Mouse (Mus musculus): Measurements from ENCODE around the gene Dusp8. TPM values are rescaled to one million over a fixed set of nuclear protein-coding genes. Genes with fewer than 3 reads are reported as not detected.

The Dusp8 gene
- total RNA-seq (2023; ENCODE audit: inconsistent age) = 2.3 to 4.8 TPM (median 3.5 TPM) in 4 replicates

DNA sequence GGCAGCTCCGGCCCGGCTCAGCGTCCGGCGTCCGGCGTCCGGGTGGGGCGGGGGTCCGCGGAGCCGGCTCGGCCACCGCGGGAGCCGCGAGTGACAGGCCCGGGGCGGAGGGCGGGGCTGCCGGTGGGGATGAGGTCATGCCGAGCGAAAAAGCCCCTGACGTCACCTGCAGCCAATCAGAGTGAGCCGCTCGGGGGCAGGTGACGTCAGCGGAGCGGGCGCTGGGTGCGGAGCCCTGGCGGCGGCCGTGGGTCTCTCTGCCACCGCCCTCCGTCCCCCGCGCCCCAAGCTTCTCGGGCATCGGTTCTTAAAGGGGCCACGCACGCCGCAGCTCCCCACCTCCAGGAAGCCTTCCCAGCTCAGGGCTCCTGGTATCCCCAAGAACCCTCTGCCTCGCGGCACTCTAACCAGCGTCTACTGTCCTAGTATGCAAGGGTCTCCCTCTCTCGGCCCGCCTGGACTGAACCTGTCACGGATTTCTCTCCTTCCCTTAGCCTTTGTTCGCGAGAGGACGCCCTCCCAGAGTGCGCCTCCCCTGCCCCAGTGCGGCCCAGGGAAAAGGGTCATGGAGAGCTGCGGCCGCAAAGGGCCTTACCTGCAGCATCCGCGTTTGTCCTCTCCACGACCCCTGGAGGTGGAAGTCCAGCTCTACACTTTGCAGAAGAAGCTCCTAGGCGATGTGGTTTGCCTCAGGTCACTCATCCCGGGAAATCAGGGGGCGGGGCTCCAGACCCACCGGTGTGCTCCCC lies at the start of gene Dusp8:
Dusp8 (minus strand) TSS at position 661 of the 749 bp plus-strand sequence.

GRCm38 (mm10) chr7:142144507-142144906 lies 48.9 kb upstream of the Dusp8 start, which contains the start of gene Gm45337:
TSS of gene Gm45337 (minus strand) at chr7:142144607.

DNA sequence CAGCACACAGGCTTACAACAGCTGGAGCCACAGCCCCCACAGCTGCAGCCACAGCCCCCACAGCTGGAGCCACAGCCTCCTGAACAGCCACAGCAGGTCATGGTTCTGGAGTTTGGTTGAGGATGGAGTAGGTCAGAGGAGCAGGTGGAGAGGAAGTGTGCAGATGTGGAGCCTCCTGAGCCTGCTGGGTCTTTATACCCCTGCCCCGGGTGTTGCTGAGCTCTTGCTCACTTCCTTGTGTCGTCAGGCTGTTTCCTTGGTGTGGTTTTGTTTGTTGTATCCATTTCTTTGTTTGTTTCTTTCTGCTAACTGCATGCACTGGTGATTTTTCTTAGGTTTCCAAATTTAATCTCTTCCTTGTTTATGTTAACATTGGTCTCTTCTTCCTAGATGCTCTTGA lies 40.3 kb upstream of the Dusp8 start, which contains the start of gene Gm39115:
Gm39115 (minus strand) TSS at position 101 of the 400 bp plus-strand sequence.

GRCm38 (mm10) chr7:142120629-142121028 lies 25.0 kb upstream of the Dusp8 start, which contains the start of gene Gm45618:
TSS of gene Gm45618 (minus strand) at chr7:142120729.

DNA sequence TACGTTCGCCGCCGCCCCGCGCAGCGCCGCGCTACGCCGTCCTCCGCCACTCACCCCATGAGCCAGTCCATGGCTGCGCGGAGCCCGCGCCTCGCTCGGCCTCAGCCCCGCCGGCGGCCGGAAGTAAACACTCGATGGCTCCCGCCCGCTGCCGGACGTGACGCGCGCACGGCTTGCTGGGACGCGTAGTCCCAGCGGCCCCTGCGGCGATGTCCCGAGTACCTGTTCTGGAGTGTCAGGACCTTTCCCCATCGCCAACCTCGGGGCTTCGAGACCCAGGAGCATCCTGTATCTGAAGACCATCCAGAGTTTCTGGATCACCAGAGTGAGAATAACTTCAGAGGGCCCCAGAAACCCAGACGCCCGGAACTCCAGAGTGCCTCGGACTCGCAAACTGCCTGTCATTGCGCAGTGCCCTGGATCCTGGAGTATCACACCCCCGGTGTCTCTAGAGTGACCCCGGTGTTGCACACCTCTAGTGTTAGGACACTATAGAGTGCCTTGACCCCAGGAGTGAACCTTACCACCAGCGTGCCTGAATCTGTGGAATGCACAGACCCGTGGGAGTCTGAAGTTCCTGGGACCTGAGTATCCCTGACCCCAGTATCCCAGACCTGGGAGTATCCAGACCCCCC lies 34.6 kb downstream of the Dusp8 start, which contains the start of gene Mob2:
Mob2 (minus strand) TSS at position 135 of the 635 bp plus-strand sequence.

Other genes starting within 250 kb of the Dusp8 start
- 58.9 to 69.2 TPM (median 68.6 TPM) in 4 replicates for gene Tollip, start 177.3 kb downstream of the Dusp8 start, total RNA-seq (2023; ENCODE audit: inconsistent age)
- not detected in 4 replicates for gene Brsk2, start 146.1 kb downstream of the Dusp8 start, total RNA-seq (2023; ENCODE audit: inconsistent age)
- 34.0 to 35.6 TPM (median 34.9 TPM) in 4 replicates for gene Mob2, start 34.8 kb downstream of the Dusp8 start, total RNA-seq (2023; ENCODE audit: inconsistent age)
- gene Gm45618, start 24.9 kb upstream of the Dusp8 start, total RNA-seq (2023; ENCODE audit: inconsistent age) = not detected in 4 replicates
- not detected in 4 replicates for gene Gm39115, start 40.2 kb upstream of the Dusp8 start, total RNA-seq (2023; ENCODE audit: inconsistent age)
- gene Gm45337, start 48.8 kb upstream of the Dusp8 start, total RNA-seq (2023; ENCODE audit: inconsistent age) = not detected in 4 replicates
- not detected in 4 replicates for gene Gm29735, start 61.3 kb upstream of the Dusp8 start, total RNA-seq (2023; ENCODE audit: inconsistent age)
- gene Gm4553, start 69.9 kb upstream of the Dusp8 start, total RNA-seq (2023; ENCODE audit: inconsistent age) = not detected in 4 replicates
- gene Krtap5-2, start 80.2 kb upstream of the Dusp8 start, total RNA-seq (2023; ENCODE audit: inconsistent age) = not detected in 4 replicates
- not detected in 4 replicates for gene Gm10153, start 94.5 kb upstream of the Dusp8 start, total RNA-seq (2023; ENCODE audit: inconsistent age)
- not detected in 4 replicates for gene Krtap5-3, start 105.5 kb upstream of the Dusp8 start, total RNA-seq (2023; ENCODE audit: inconsistent age)
- gene Gm7579, start 116.0 kb upstream of the Dusp8 start, total RNA-seq (2023; ENCODE audit: inconsistent age) = not detected in 4 replicates
- gene Krtap5-5, start 134.1 kb upstream of the Dusp8 start, total RNA-seq (2023; ENCODE audit: inconsistent age) = not detected in 4 replicates
- not detected in 4 replicates for gene Gm40460, start 145.2 kb upstream of the Dusp8 start, total RNA-seq (2023; ENCODE audit: inconsistent age)
- gene Gm2431, start 162.5 kb upstream of the Dusp8 start, total RNA-seq (2023; ENCODE audit: inconsistent age) = not detected in 4 replicates
- not detected in 4 replicates for gene Gm4559, start 178.5 kb upstream of the Dusp8 start, total RNA-seq (2023; ENCODE audit: inconsistent age)
- gene Krtap5-1, start 201.3 kb upstream of the Dusp8 start, total RNA-seq (2023; ENCODE audit: inconsistent age) = not detected in 4 replicates
- not detected in 4 replicates for gene Krtap5-4, start 207.7 kb upstream of the Dusp8 start, total RNA-seq (2023; ENCODE audit: inconsistent age)

All from B cell, adult (primary cell).